Mouse (Mus musculus): ENCODE measurements around the gene Dmpk. TPM values are rescaled to one million over a fixed set of nuclear protein-coding genes. Genes with fewer than 3 reads are reported as not detected.

The Dmpk gene
- polyA plus RNA-seq, 1 experiment, result 53.0 TPM

DNA sequence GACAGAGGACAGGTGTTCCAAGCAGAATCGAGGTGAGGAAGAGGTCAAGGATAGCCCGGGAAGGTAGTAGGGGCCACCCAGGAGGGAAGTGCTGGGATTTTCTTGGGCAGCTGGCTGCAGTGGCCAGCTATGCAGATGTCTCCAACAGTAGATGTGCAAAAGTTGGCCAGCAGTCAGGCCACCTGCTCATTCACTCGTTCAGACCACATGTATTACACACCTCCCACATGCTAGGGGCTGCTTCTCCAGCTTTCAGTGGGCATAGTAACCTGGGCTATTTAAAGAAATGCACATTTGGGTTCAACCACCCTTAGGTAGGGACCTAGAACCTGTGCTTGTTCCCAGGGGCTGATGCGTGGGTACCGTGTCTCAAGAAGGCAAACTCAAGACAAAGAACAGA lies 44.1 kb downstream of the Dmpk start:
- Histone ChIP-seq H3K36me3 (ENCODE audit: control insufficient read depth, insufficient read depth, low read length) (no peaks in the 10 kb centered on the region), H3K27me3 (replicated peaks; ENCODE audit: control insufficient read depth, insufficient read depth, low read length) (no peaks in the 10 kb centered on the region), H3K4me3 (ENCODE audit: insufficient read depth, low read depth, low read length) (no peak overlapping the region), H3K4me1 (ENCODE audit: control insufficient read depth, insufficient read depth, low read length) (peaks cover 15% of the 10 kb centered on the region; the same call in 1 of the 2 replicates), H3K27ac (ENCODE audit: insufficient read depth, low read depth, low read length) (no peak overlapping the region)
- TF ChIP-seq POLR2A (IDR thresholded peaks at IDR 0.05; ENCODE audit: low read depth, low read length) (no peak), CTCF (conservative IDR thresholded peaks at IDR 0.05; ENCODE audit: insufficient read depth, insufficient read length, low read depth, low read length) (no peak)
- 77% methylated on average over 5 of the region's 5 CpGs for WGBS
- no peak for DNase-seq

DNA sequence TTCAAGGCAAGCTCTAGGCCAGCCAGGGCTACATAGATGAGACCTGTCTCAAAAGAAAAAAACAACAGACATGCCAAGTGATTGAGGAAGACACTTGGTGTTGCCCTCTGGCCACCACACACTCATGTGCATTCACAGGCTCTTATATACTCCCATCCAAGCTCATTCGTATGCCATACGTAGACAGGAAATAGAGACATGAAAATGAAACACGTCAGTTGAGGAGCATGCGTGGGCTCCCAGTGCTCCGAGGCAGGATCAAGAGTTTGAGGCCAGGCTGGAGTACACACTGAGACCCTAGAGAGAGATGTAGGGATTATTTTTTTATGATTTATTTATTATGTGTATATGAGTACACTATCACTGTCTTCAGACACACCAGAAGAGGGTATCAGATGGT lies 45.7 kb downstream of the Dmpk start:
- no peaks in the 10 kb centered on the region for H3K27me3 ChIP-seq (replicated peaks; ENCODE audit: control insufficient read depth, insufficient read depth, low read length)
- TF ChIP-seq CTCF (conservative IDR thresholded peaks at IDR 0.05; ENCODE audit: insufficient read depth, insufficient read length, low read depth, low read length) (no peak), POLR2A (IDR thresholded peaks at IDR 0.05; ENCODE audit: low read depth, low read length) (no peak)

DNA sequence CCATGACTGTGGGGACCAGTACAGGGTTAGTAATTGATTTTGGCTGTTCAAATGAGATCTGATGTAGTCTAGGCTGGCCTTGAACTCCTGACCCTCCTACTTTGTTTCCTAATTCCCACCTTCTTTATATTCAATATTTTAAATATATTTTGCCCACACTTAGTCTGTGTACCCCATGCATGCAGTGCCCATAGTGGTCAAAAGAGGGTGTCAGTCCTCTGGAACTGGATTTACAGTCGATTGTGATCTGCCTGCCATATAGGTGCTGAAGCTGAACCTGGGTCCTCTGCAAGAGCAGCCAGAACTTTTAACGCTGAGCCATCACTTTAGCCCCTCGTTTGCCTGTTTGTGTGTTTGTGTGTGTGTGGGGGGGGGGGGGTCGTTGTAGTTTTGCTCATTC lies 47.0 kb downstream of the Dmpk start:
- 19% methylated on average over 4 of the region's 4 CpGs for WGBS
- peaks cover 7% of the 10 kb centered on the region; the same call in 1 of the 2 replicates for H3K4me1 ChIP-seq (ENCODE audit: control insufficient read depth, insufficient read depth, low read length)
- no peak overlapping the region for H3K4me3 ChIP-seq (ENCODE audit: insufficient read depth, low read depth, low read length)
- H3K36me3 ChIP-seq (ENCODE audit: control insufficient read depth, insufficient read depth, low read length), result no peaks in the 10 kb centered on the region
- no peaks in the 10 kb centered on the region for H3K27me3 ChIP-seq (replicated peaks; ENCODE audit: control insufficient read depth, insufficient read depth, low read length)
- no peak for DNase-seq
- H3K27ac ChIP-seq (ENCODE audit: insufficient read depth, low read depth, low read length), result peak overlapping the region; percentile 91; the same call in 1 of the 2 replicates
- TF ChIP-seq POLR2A (IDR thresholded peaks at IDR 0.05; ENCODE audit: low read depth, low read length), result no peak
- 0 out of 2 replicates have a peak, but pooled peaks have one; percentile 3 for TF ChIP-seq CTCF (conservative IDR thresholded peaks at IDR 0.05; ENCODE audit: insufficient read depth, insufficient read length, low read depth, low read length)

More for the DNA sequence above, 45.7 kb downstream of the Dmpk start:
- Histone ChIP-seq H3K4me3 (ENCODE audit: insufficient read depth, low read depth, low read length) (no peak overlapping the region), H3K36me3 (ENCODE audit: control insufficient read depth, insufficient read depth, low read length) (no peaks in the 10 kb centered on the region), H3K4me1 (ENCODE audit: control insufficient read depth, insufficient read depth, low read length) (peaks cover 9% of the 10 kb centered on the region; the same call in 1 of the 2 replicates), H3K27ac (ENCODE audit: insufficient read depth, low read depth, low read length) (no peak overlapping the region)
- DNase-seq, result no peak
- WGBS, result 91% methylated on average over 5 of the region's 5 CpGs

DNA sequence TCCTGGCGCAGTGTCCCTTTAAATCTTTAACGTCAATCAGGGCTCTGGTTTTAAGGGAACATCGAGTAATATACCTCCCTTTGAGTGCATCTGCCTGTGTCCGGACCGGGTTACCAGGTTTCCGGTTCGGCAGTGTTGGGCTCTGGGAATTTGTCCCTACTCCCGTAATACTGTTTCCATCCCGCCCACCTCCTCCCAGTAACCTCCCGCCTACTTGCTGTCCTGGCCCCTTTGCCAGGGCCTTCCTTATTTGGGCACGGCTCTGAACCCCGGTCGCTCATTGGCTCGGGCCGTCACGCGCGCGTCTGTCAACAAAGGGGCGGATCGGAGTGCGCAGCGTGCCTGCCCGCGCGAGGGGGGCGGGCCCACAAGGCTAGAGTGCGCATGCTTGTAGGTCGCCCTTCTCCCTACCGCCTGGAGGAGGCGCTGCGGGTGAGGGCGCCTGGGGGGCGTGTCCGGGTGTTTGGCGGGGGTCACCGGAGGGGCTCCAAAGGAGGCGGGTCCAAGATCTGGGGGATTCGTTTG lies 47.7 kb downstream of the Dmpk start:
- no peaks in the 10 kb centered on the region for H3K27me3 ChIP-seq (replicated peaks; ENCODE audit: control insufficient read depth, insufficient read depth, low read length)
- H3K36me3 ChIP-seq (ENCODE audit: control insufficient read depth, insufficient read depth, low read length), result peaks cover 1% of the 10 kb centered on the region; the same call in 1 of the 2 replicates
- WGBS, result under 1% methylated on average over 39 of the region's 39 CpGs
- peaks cover 7% of the 10 kb centered on the region; the same call in 1 of the 2 replicates for H3K4me1 ChIP-seq (ENCODE audit: control insufficient read depth, insufficient read depth, low read length)
- no peak for TF ChIP-seq POLR2A (IDR thresholded peaks at IDR 0.05; ENCODE audit: low read depth, low read length)
- peak; percentile 66 for TF ChIP-seq CTCF (conservative IDR thresholded peaks at IDR 0.05; ENCODE audit: insufficient read depth, insufficient read length, low read depth, low read length)
- H3K27ac ChIP-seq (ENCODE audit: insufficient read depth, low read depth, low read length), result peak overlapping the region; percentile 91
- peak overlapping the region; percentile 54 for H3K4me3 ChIP-seq (ENCODE audit: insufficient read depth, low read depth, low read length)
- peak; percentile 99 for DNase-seq

DNA sequence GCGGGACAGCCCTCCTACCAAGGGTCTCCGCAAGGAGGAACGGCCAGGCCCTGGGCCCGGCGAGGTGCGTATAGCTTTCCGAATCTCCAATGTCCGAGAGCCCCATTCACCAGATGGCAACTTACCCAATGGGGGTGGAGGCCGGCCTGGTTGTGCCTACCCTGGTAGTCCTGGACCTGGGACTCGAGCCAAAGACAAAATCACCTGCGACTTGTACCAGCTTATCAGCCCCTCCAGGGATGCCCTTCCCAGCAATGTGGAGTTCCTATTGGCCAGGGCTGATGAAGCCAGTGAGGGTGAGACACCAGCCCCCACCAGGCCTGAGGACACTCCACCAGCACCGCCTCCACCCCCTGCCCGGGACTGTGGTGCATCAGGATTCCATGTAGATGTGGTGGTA lies 52.5 kb downstream of the Dmpk start:
- Histone ChIP-seq H3K27ac (ENCODE audit: insufficient read depth, low read depth, low read length) (no peak overlapping the region), H3K27me3 (replicated peaks; ENCODE audit: control insufficient read depth, insufficient read depth, low read length) (no peaks in the 10 kb centered on the region), H3K36me3 (ENCODE audit: control insufficient read depth, insufficient read depth, low read length) (peaks cover 1% of the 10 kb centered on the region; the same call in 1 of the 2 replicates), H3K4me3 (ENCODE audit: insufficient read depth, low read depth, low read length) (no peak overlapping the region), H3K4me1 (ENCODE audit: control insufficient read depth, insufficient read depth, low read length) (peaks cover 3% of the 10 kb centered on the region; the same call in 1 of the 2 replicates)
- WGBS, result 98% methylated on average over 13 of the region's 13 CpGs
- DNase-seq, result no peak
- TF ChIP-seq POLR2A (IDR thresholded peaks at IDR 0.05; ENCODE audit: low read depth, low read length) (no peak), CTCF (conservative IDR thresholded peaks at IDR 0.05; ENCODE audit: insufficient read depth, insufficient read length, low read depth, low read length) (no peak)

DNA sequence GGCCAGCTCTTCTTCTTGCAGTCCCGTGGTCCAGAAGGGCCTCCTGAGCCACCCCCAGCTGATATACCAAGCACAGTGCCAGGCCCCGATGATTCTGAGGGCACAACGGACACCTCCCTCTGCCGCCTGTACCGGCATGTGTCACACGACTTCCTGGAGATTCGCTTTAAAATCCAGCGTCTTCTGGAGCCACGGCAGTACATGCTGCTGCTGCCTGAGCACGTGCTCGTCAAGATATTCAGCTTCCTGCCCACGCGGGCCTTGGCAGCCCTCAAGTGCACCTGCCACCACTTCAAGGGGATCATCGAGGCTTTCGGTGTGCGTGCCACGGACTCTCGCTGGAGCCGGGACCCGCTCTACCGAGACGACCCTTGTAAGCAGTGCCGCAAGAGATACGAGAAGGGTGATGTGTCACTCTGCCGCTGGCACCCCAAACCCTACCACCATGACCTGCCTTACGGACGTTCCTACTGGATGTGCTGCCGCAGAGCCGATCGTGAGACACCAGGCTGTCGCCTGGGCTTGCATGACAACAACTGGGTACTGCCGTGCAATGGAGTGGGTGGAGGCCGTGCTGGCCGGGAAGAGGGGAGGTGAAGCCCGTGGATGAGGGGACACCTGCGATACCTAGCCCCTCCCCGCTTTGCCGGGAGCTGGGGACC lies 53.2 kb downstream of the Dmpk start:
- Histone ChIP-seq H3K27me3 (replicated peaks; ENCODE audit: control insufficient read depth, insufficient read depth, low read length) (no peaks in the 10 kb centered on the region), H3K4me3 (ENCODE audit: insufficient read depth, low read depth, low read length) (no peak overlapping the region), H3K36me3 (ENCODE audit: control insufficient read depth, insufficient read depth, low read length) (peaks cover 1% of the 10 kb centered on the region; the same call in 1 of the 2 replicates), H3K27ac (ENCODE audit: insufficient read depth, low read depth, low read length) (no peak overlapping the region), H3K4me1 (ENCODE audit: control insufficient read depth, insufficient read depth, low read length) (peaks cover 2% of the 10 kb centered on the region; the same call in 1 of the 2 replicates)
- TF ChIP-seq CTCF (conservative IDR thresholded peaks at IDR 0.05; ENCODE audit: insufficient read depth, insufficient read length, low read depth, low read length) (no peak), POLR2A (IDR thresholded peaks at IDR 0.05; ENCODE audit: low read depth, low read length) (no peak)
- WGBS, result 91% methylated on average over 38 of the region's 38 CpGs
- DNase-seq, result no peak

DNA sequence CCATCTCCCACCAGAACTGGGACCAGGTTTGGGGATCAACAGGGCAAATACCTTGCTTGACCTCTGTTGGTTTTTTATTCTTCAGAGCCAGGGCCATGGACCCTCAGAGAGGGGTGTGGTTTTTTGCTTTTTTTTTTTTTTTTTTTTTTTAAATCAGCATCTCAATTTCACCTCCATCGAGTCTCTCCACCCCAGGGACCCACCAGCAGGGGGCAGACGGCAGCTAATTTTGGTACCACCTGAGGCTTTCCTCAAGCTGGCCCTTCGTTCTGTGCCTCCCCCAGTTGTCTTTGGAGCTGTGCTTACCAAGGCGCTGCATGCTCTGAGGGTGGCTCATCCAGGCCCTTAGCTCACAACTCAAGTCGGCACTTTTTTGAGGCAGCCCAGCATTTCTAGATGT lies 53.7 kb downstream of the Dmpk start:
- TF ChIP-seq POLR2A (IDR thresholded peaks at IDR 0.05; ENCODE audit: low read depth, low read length) (no peak), CTCF (conservative IDR thresholded peaks at IDR 0.05; ENCODE audit: insufficient read depth, insufficient read length, low read depth, low read length) (peak; percentile 48)
- no peaks in the 10 kb centered on the region for H3K27me3 ChIP-seq (replicated peaks; ENCODE audit: control insufficient read depth, insufficient read depth, low read length)
- no peak overlapping the region for H3K27ac ChIP-seq (ENCODE audit: insufficient read depth, low read depth, low read length)
- 36% methylated on average over 5 of the region's 5 CpGs for WGBS
- no peak overlapping the region for H3K4me3 ChIP-seq (ENCODE audit: insufficient read depth, low read depth, low read length)
- no peaks in the 10 kb centered on the region for H3K4me1 ChIP-seq (ENCODE audit: control insufficient read depth, insufficient read depth, low read length)
- peak; percentile 54 for DNase-seq
- H3K36me3 ChIP-seq (ENCODE audit: control insufficient read depth, insufficient read depth, low read length), result peaks cover 1% of the 10 kb centered on the region; the same call in 1 of the 2 replicates

Other genes starting within 250 kb of the Dmpk start
- 4.8 and 5.6 TPM in 2 replicates for gene Mill2, start 243.9 kb upstream of the Dmpk start, polyA plus RNA-seq (2012; rRNA removed)
- gene Pglyrp1, start 212.5 kb upstream of the Dmpk start, polyA plus RNA-seq (2012; rRNA removed), result 2.3 and 5.9 TPM in 2 replicates
- gene Ccdc61, start 173.4 kb upstream of the Dmpk start, polyA plus RNA-seq (2012; rRNA removed), result 19.8 and 21.3 TPM in 2 replicates
- gene Nova2, start 158.0 kb upstream of the Dmpk start, polyA plus RNA-seq (2012; rRNA removed), result 0.80 and 1.1 TPM in 2 replicates
- not detected in 2 replicates for gene Nanos2, start 96.4 kb upstream of the Dmpk start, polyA plus RNA-seq (2012; rRNA removed)
- gene Mypop, start 92.6 kb upstream of the Dmpk start, polyA plus RNA-seq (2012; rRNA removed), result 7.6 and 8.7 TPM in 2 replicates
- gene Irf2bp1, start 79.8 kb upstream of the Dmpk start, polyA plus RNA-seq (2012; rRNA removed), result 18.1 and 21.1 TPM in 2 replicates
- 0.13 and 0.16 TPM in 2 replicates for gene Foxa3, start 60.3 kb upstream of the Dmpk start, polyA plus RNA-seq (2012; rRNA removed)
- gene Sympk, start 59.5 kb upstream of the Dmpk start, polyA plus RNA-seq (2012; rRNA removed), result 59.8 and 68.9 TPM in 2 replicates
- gene Rsph6a, start 29.2 kb upstream of the Dmpk start, polyA plus RNA-seq (2012; rRNA removed), result 0.05 TPM in 2 replicates
- 59.8 and 76.3 TPM in 2 replicates for gene Dmwd, start 7.6 kb upstream of the Dmpk start, polyA plus RNA-seq (2012; rRNA removed)
- 14.1 and 22.2 TPM in 2 replicates for gene Six5, start 10.7 kb downstream of the Dmpk start, polyA plus RNA-seq (2012; rRNA removed)
- 0.03 and 0.04 TPM in 2 replicates for gene Gm4969, start 34.5 kb downstream of the Dmpk start, polyA plus RNA-seq (2012; rRNA removed)
- 9.2 and 9.5 TPM in 2 replicates for gene Fbxo46, start 36.0 kb downstream of the Dmpk start, polyA plus RNA-seq (2012; rRNA removed)
- gene Qpctl, start 65.4 kb downstream of the Dmpk start, polyA plus RNA-seq (2012; rRNA removed), result 11.9 and 12.1 TPM in 2 replicates
- 34.8 and 42.2 TPM in 2 replicates for gene Snrpd2, start 65.9 kb downstream of the Dmpk start, polyA plus RNA-seq (2012; rRNA removed)
- 0.13 and 0.20 TPM in 2 replicates for gene Gipr, start 82.3 kb downstream of the Dmpk start, polyA plus RNA-seq (2012; rRNA removed)
- gene Eml2, start 92.6 kb downstream of the Dmpk start, polyA plus RNA-seq (2012; rRNA removed), result 38.8 and 39.0 TPM in 2 replicates
- 10.1 and 10.8 TPM in 2 replicates for gene Gpr4, start 128.7 kb downstream of the Dmpk start, polyA plus RNA-seq (2012; rRNA removed)
- 41.7 and 48.5 TPM in 2 replicates for gene Opa3, start 144.5 kb downstream of the Dmpk start, polyA plus RNA-seq (2012; rRNA removed)
- gene Vasp, start 188.0 kb downstream of the Dmpk start, polyA plus RNA-seq (2012; rRNA removed), result 69.5 and 71.5 TPM in 2 replicates
- gene Ppm1n, start 196.2 kb downstream of the Dmpk start, polyA plus RNA-seq (2012; rRNA removed), result not detected in 2 replicates
- gene Rtn2, start 198.8 kb downstream of the Dmpk start, polyA plus RNA-seq (2012; rRNA removed), result 7.6 and 19.1 TPM in 2 replicates
- gene Fosb, start 226.2 kb downstream of the Dmpk start, polyA plus RNA-seq (2012; rRNA removed), result 0.17 and 0.19 TPM in 2 replicates

Measured in kidney, adult 2 months (tissue).